Mouse (Mus musculus): ENCODE data around the gene Fto.

- TF ChIP-seq EP300 (IDR thresholded peaks at IDR 0.05; ENCODE audit: low read depth) (no peak), CTCF (IDR thresholded peaks at IDR 0.05; ENCODE audit: low read depth) (no peak)
These were observed 309.4 kb downstream of the Fto start for GRCm38 (mm10) chr8:91622757-91623156.
